Mouse (Mus musculus) limb, embryonic 10.5 days (tissue): ENCODE data around the gene Asic3. TPM values are rescaled to one million over a fixed set of nuclear protein-coding genes. Genes with fewer than 3 reads are reported as not detected.

ENCODE experiments used
- DNase-seq: peaks from one replicate; pipeline ENCODE4 v3.0.0-alpha.2; 2017; ENCODE audit warnings: low spot score
- H3K27ac ChIP-seq: fragments of 300-500 bp; sonication (generic); 2 replicates; pipeline ENCODE4 v1.5.1; 2016; ENCODE audit warnings: mild to moderate bottlenecking
- H3K27me3 ChIP-seq: fragments of 300-500 bp; sonication (generic); 2 replicates; pipeline ENCODE4 v1.6.1; 2016; ENCODE audit warnings: low read depth, mild to moderate bottlenecking; ENCODE audit not compliant: poor library complexity, severe bottlenecking
- H3K36me3 ChIP-seq: fragments of 300-500 bp; sonication (generic); 2 replicates; pipeline ENCODE4 v1.6.1; 2016; ENCODE audit warnings: mild to moderate bottlenecking, moderate library complexity
- H3K4me1 ChIP-seq: fragments of 300-500 bp; sonication (generic); 2 replicates; pipeline ENCODE4 v1.6.1; 2016
- H3K4me3 ChIP-seq: fragments of 300-500 bp; sonication (generic); 2 replicates; pipeline ENCODE4 v1.5.1; 2016; ENCODE audit warnings: mild to moderate bottlenecking, moderate library complexity
- H3K9me3 ChIP-seq: fragments of 300-500 bp; sonication (generic); replicated peaks from 2 replicates; pipeline ENCODE4 v1.6.1; 2016; ENCODE audit warnings: mild to moderate bottlenecking
- WGBS: fragments of 180-500 bp; shearing (Covaris S2); methylation state at CpG from one replicate; pipeline ENCODE4 v1.1.7; 2016; 5-methylcytosine and 5-hydroxymethylcytosine counted together
- polyA plus RNA-seq: library from polyadenylated mRNA; unstranded; fragments of >200 nt; fragmentation: Nextera tagmentation; extraction: Ambion mirVana; gene quantifications from 2 replicates; pipeline ENCODE4 v1.2.1, GENCODE M21; 2016

Asic3 gene
- polyA plus RNA-seq, 1 experiment from 2014 or later, result 0.30 TPM

GRCm38 (mm10) chr5:24380499-24380898 is 32.7 kb upstream of the Asic3 start:
- no peaks in the 10 kb centered on the region for H3K9me3 ChIP-seq
- H3K4me1 ChIP-seq, result peaks cover 34% of the 10 kb centered on the region
- peaks cover 12% of the 10 kb centered on the region for H3K27me3 ChIP-seq
- H3K4me3 ChIP-seq, result no peak overlapping the region
- no peak overlapping the region; the same call in 1 of the 2 replicates for H3K27ac ChIP-seq
- no peak for DNase-seq
- H3K36me3 ChIP-seq, result no peaks in the 10 kb centered on the region
- 93% methylated on average over 4 of the region's 4 CpGs for WGBS

GRCm38 (mm10) chr5:24381486-24381885 is 31.7 kb upstream of the Asic3 start:
- Histone ChIP-seq H3K4me3 (no peak overlapping the region), H3K27me3 (peaks cover 22% of the 10 kb centered on the region), H3K4me1 (peaks cover 34% of the 10 kb centered on the region), H3K9me3 (no peaks in the 10 kb centered on the region), H3K36me3 (no peaks in the 10 kb centered on the region), H3K27ac (no peak overlapping the region)
- DNase-seq, result no peak
- WGBS, result 82% methylated on average over 6 of the region's 6 CpGs

- peaks cover 39% of the 10 kb centered on the region for H3K4me1 ChIP-seq
- H3K27ac ChIP-seq, result no peak overlapping the region
- 75% methylated on average over 2 of the region's 2 CpGs for WGBS
- no peaks in the 10 kb centered on the region for H3K36me3 ChIP-seq
- H3K4me3 ChIP-seq, result no peak overlapping the region
- H3K9me3 ChIP-seq, result no peaks in the 10 kb centered on the region
- peaks cover 27% of the 10 kb centered on the region for H3K27me3 ChIP-seq
- DNase-seq, result no peak
Measured at GRCm38 (mm10) chr5:24381988-24382387, 31.2 kb upstream of the Asic3 start.

- Histone ChIP-seq H3K4me1 (peaks cover 46% of the 10 kb centered on the region), H3K9me3 (no peaks in the 10 kb centered on the region), H3K4me3 (peak overlapping the region; percentile 59), H3K27ac (peak overlapping the region; percentile 76), H3K27me3 (peaks cover 39% of the 10 kb centered on the region), H3K36me3 (no peaks in the 10 kb centered on the region)
- WGBS, result 1% methylated on average over 34 of the region's 34 CpGs
- peak; percentile 96 for DNase-seq
Measured at GRCm38 (mm10) chr5:24383026-24383859, 29.9 kb upstream of the Asic3 start.

- Histone ChIP-seq H3K27ac (no peak overlapping the region), H3K27me3 (peaks cover 45% of the 10 kb centered on the region)
Measured at GRCm38 (mm10) chr5:24384407-24384806, 28.8 kb upstream of the Asic3 start.

GRCm38 (mm10) chr5:24385374-24385773 is 27.8 kb upstream of the Asic3 start:
- peaks cover 56% of the 10 kb centered on the region for H3K4me1 ChIP-seq
- no peaks in the 10 kb centered on the region for H3K36me3 ChIP-seq
- WGBS, result 83% methylated on average over 5 of the region's 5 CpGs
- H3K27ac ChIP-seq, result no peak overlapping the region
- no peaks in the 10 kb centered on the region for H3K9me3 ChIP-seq
- H3K4me3 ChIP-seq, result no peak overlapping the region
- DNase-seq, result no peak
- peaks cover 45% of the 10 kb centered on the region for H3K27me3 ChIP-seq

More at GRCm38 (mm10) chr5:24384407-24384806, 28.8 kb upstream of the Asic3 start:
- H3K4me3 ChIP-seq, result no peak overlapping the region
- H3K4me1 ChIP-seq, result peaks cover 57% of the 10 kb centered on the region
- no peak for DNase-seq
- 75% methylated on average over 6 of the region's 6 CpGs for WGBS
- H3K36me3 ChIP-seq, result no peaks in the 10 kb centered on the region
- H3K9me3 ChIP-seq, result no peaks in the 10 kb centered on the region

GRCm38 (mm10) chr5:24385887-24386550 is 27.2 kb upstream of the Asic3 start:
- Histone ChIP-seq H3K4me3 (no peak overlapping the region), H3K27me3 (peaks cover 45% of the 10 kb centered on the region), H3K27ac (no peak overlapping the region), H3K36me3 (no peaks in the 10 kb centered on the region), H3K9me3 (no peaks in the 10 kb centered on the region), H3K4me1 (peaks cover 58% of the 10 kb centered on the region)
- DNase-seq, result no peak
- 82% methylated on average over 10 of the region's 10 CpGs for WGBS

- no peaks in the 10 kb centered on the region for H3K36me3 ChIP-seq
- H3K4me3 ChIP-seq, result peak overlapping the region; percentile 62
- peaks cover 59% of the 10 kb centered on the region for H3K4me1 ChIP-seq
- H3K9me3 ChIP-seq, result no peaks in the 10 kb centered on the region
- DNase-seq, result peak; percentile 74
- H3K27me3 ChIP-seq, result peaks cover 45% of the 10 kb centered on the region
- H3K27ac ChIP-seq, result peak overlapping the region; percentile 87
- 2% methylated on average over 73 of the region's 73 CpGs for WGBS
Measured at GRCm38 (mm10) chr5:24387264-24388241, 25.6 kb upstream of the Asic3 start.

- peak overlapping the region; percentile 87 for H3K27ac ChIP-seq
- 24% methylated on average over 26 of the region's 26 CpGs for WGBS
- H3K27me3 ChIP-seq, result peaks cover 45% of the 10 kb centered on the region
- peaks cover 57% of the 10 kb centered on the region for H3K4me1 ChIP-seq
- no peaks in the 10 kb centered on the region for H3K9me3 ChIP-seq
- no peak for DNase-seq
- peak overlapping the region; percentile 62 for H3K4me3 ChIP-seq
- H3K36me3 ChIP-seq, result no peaks in the 10 kb centered on the region
Measured at GRCm38 (mm10) chr5:24388246-24388915, 24.8 kb upstream of the Asic3 start.

GRCm38 (mm10) chr5:24389011-24389657 is 24.1 kb upstream of the Asic3 start:
- Histone ChIP-seq H3K27me3 (peaks cover 45% of the 10 kb centered on the region), H3K4me3 (peak overlapping the region; percentile 62; the same call in 1 of the 2 replicates), H3K4me1 (peaks cover 55% of the 10 kb centered on the region), H3K9me3 (no peaks in the 10 kb centered on the region), H3K27ac (peak overlapping the region; percentile 77), H3K36me3 (no peaks in the 10 kb centered on the region)
- peak; percentile 57 for DNase-seq
- 41% methylated on average over 7 of the region's 7 CpGs for WGBS

- H3K4me3 ChIP-seq, result peak overlapping the region; percentile 20
- 77% methylated on average over 4 of the region's 4 CpGs for WGBS
- no peaks in the 10 kb centered on the region for H3K9me3 ChIP-seq
- peaks cover 42% of the 10 kb centered on the region for H3K27me3 ChIP-seq
- H3K27ac ChIP-seq, result peak overlapping the region; percentile 77
- H3K4me1 ChIP-seq, result peaks cover 52% of the 10 kb centered on the region
- no peaks in the 10 kb centered on the region for H3K36me3 ChIP-seq
- DNase-seq, result no peak
Measured at GRCm38 (mm10) chr5:24389658-24390020, 23.6 kb upstream of the Asic3 start.
